In the genomic region with DNA sequence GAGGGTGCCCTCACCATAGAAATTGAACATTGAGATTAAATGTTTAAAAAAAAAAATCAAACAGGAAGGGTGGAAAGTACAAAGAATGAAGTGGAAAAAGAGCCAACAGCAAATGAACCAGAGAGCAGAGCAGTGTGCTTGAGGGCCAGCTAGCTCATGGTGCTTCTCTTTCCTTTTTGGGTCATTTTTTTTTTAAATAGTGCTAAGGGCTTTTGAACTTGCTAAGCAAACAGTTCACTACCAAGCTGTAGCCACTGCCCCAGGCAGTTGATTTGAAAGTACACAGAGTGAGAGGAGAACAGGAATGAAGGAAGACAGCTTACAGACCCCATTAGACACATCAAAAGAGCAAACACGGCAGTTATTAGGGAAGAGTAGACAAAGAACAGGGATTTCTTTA, we compare ENCODE assay signal across 34 mouse cellular contexts. TPM values are rescaled to one million over a fixed set of nuclear protein-coding genes. Genes with fewer than 3 reads are reported as not detected.
A peak's percentile ranks its signal among the peaks of the same experiment; 100 is the strongest.
DNase-seq lines count a peak whose midpoint lies in the region; ATAC-seq and TF ChIP-seq lines count a peak whose summit lies in the region.
"Had no signal": no experiment of that assay in that cellular context is flagged by ENCODE, and none has a peak within 500 bp of the region (broad histone marks: within the 10 kb centered on the region; RNA-seq: fewer than 3 reads in every experiment).

No protein-coding gene starts in this region.

- no peaks in the 10 kb centered on the region for H3K79me2 ChIP-seq in liver, adult 2 months (ENCODE audit: control insufficient read depth, insufficient read depth, low read length)

- TF ChIP-seq CTCF in liver, adult 2 months (IDR thresholded peaks at IDR 0.05; ENCODE audit: low read depth, low read length) = no peak
- no peak for TF ChIP-seq CTCF in lung, adult 2 months (IDR thresholded peaks at IDR 0.05; ENCODE audit: insufficient read depth, low read length)

- H3K4me3 ChIP-seq in liver, adult 2 months (ENCODE audit: insufficient read depth, low read depth, low read length) = no peak overlapping the region
- H3K4me3 ChIP-seq in liver, embryonic 11.5 days (ENCODE audit: low read depth, low read length) = no peak overlapping the region
- H3K4me3 ChIP-seq in lung, embryonic 15.5 days = no peak overlapping the region
- H3K4me3 ChIP-seq in lung, adult 2 months (replicated peaks; ENCODE audit: extremely low read depth, low read depth, low read length) = no peak overlapping the region
- H3K4me3 ChIP-seq: embryonic facial prominence, embryonic 10.5 days; embryonic facial prominence, embryonic 13.5 days; forebrain, embryonic 10.5 days; forebrain, embryonic 13.5 days; heart, embryonic 12.5 days; heart, embryonic 15.5 days; hindbrain, embryonic 10.5 days; hindbrain, embryonic 13.5 days had no signal

- no peak for TF ChIP-seq POLR2A in liver, adult 2 months (IDR thresholded peaks at IDR 0.05; ENCODE audit: extremely low read depth, insufficient read depth, low read length)
- TF ChIP-seq POLR2A in lung, adult 2 months (IDR thresholded peaks at IDR 0.05; ENCODE audit: borderline replicate concordance, extremely low read depth, low read depth, low read length) = no peak

- H3K27ac ChIP-seq in liver, adult 2 months (replicated peaks; ENCODE audit: insufficient read depth, low read depth, low read length) = no peak overlapping the region; the same call in 1 of the 2 replicates
- no peak overlapping the region for H3K27ac ChIP-seq in liver, embryonic 11.5 days (ENCODE audit: low read depth, low read length)
- peak overlapping the region; percentile 71 for H3K27ac ChIP-seq in lung, embryonic 15.5 days
- H3K27ac ChIP-seq: embryonic facial prominence, embryonic 10.5 days; embryonic facial prominence, embryonic 13.5 days; forebrain, embryonic 10.5 days; forebrain, embryonic 13.5 days; heart, embryonic 15.5 days; hindbrain, embryonic 10.5 days; hindbrain, embryonic 13.5 days had no signal

- H3K9me3 ChIP-seq in liver, embryonic 11.5 days (ENCODE audit: control insufficient read depth, low read length) = no peaks in the 10 kb centered on the region
- no peaks in the 10 kb centered on the region for H3K9me3 ChIP-seq in lung, embryonic 15.5 days
- H3K9me3 ChIP-seq: embryonic facial prominence, embryonic 10.5 days; embryonic facial prominence, embryonic 13.5 days; forebrain, embryonic 10.5 days; forebrain, embryonic 13.5 days; heart, embryonic 12.5 days; heart, embryonic 15.5 days; hindbrain, embryonic 10.5 days; hindbrain, embryonic 13.5 days had no signal

- no peak overlapping the region for H3K9ac ChIP-seq in liver, adult 2 months (ENCODE audit: low read depth, low read length)
- H3K9ac ChIP-seq in liver, embryonic 11.5 days (ENCODE audit: low read depth, low read length) = no peak overlapping the region
- H3K9ac ChIP-seq in lung, embryonic 15.5 days = no peak overlapping the region
- H3K9ac ChIP-seq: embryonic facial prominence, embryonic 13.5 days; forebrain, embryonic 13.5 days; heart, embryonic 12.5 days; heart, embryonic 15.5 days; hindbrain, embryonic 13.5 days had no signal

- H3K4me1 ChIP-seq in liver, adult 2 months (ENCODE audit: control insufficient read depth, insufficient read depth, low read length) = peaks cover 10% of the 10 kb centered on the region; the same call in 1 of the 2 replicates
- H3K4me1 ChIP-seq in liver, embryonic 11.5 days (replicated peaks; ENCODE audit: control insufficient read depth, insufficient read depth, low read length) = no peaks in the 10 kb centered on the region
- peaks cover 10% of the 10 kb centered on the region for H3K4me1 ChIP-seq in lung, embryonic 15.5 days
- H3K4me1 ChIP-seq in lung, adult 2 months (ENCODE audit: control insufficient read depth, insufficient read depth, low read length) = no peaks in the 10 kb centered on the region; the same call in 1 of the 2 replicates
- H3K4me1 ChIP-seq: forebrain, embryonic 13.5 days had no signal

- ATAC-seq in liver, embryonic 11.5 days (replicated peaks; ENCODE audit: low FRiP score) = no peak
- 0 out of 2 replicates have a peak, but pooled peaks have one; percentile 27 for ATAC-seq in lung, embryonic 15.5 days (ENCODE audit: borderline replicate concordance, extremely low read depth, low FRiP score, low TSS enrichment)
- ATAC-seq in erythroblast, adult 5-6 weeks (replicated peaks; ENCODE audit: low FRiP score, poor library complexity, severe bottlenecking) = no peak
- ATAC-seq in megakaryocyte-erythroid progenitor cell, adult 5-6 weeks (replicated peaks; ENCODE audit: low FRiP score, low TSS enrichment, poor library complexity, severe bottlenecking) = no peak
- ATAC-seq: CD4-positive, CD25-positive, alpha-beta regulatory T cell, adult 4 months; forebrain, embryonic 13.5 days; forebrain, embryonic 16.5 days; hindbrain, embryonic 16.5 days had no signal

- 7% methylated on average over 1 of the region's 1 CpGs for WGBS in liver, adult 2 months
- 31% methylated on average over 1 of the region's 1 CpGs for WGBS in liver, embryonic 11.5 days
- WGBS in lung, embryonic 15.5 days = 5% methylated on average over 1 of the region's 1 CpGs
- WGBS in lung, adult 2 months = 38% methylated on average over 1 of the region's 1 CpGs

- peak; percentile 83 for DNase-seq in liver, adult 2 months (ENCODE audit: extremely low read depth, low read depth, low spot score)
- no peak for DNase-seq in liver, embryonic 11.5 days (ENCODE audit: low spot score)
- DNase-seq in lung, adult 2 months = no peak
- peak; percentile 6 for DNase-seq in lung, postnatal 14 days
- DNase-seq: adrenal gland, adult 2 months; adrenal gland, postnatal 14 days; cerebellum, adult 11-12 months; cerebellum, adult 8-10 months; cerebellum, postnatal 10 days; cerebellum, postnatal 36 days; embryo, embryonic 11 days; gastrocnemius, postnatal 36 days; heart, postnatal 10 days; heart, postnatal 36 days had no signal

- no peak overlapping the region for H3K4me2 ChIP-seq in liver, embryonic 11.5 days
- H3K4me2 ChIP-seq in lung, embryonic 15.5 days = no peak overlapping the region
- H3K4me2 ChIP-seq: embryonic facial prominence, embryonic 13.5 days; forebrain, embryonic 13.5 days; heart, embryonic 12.5 days; heart, embryonic 15.5 days; hindbrain, embryonic 13.5 days had no signal

- no peaks in the 10 kb centered on the region for H3K27me3 ChIP-seq in liver, adult 2 months (ENCODE audit: control insufficient read depth, insufficient read depth, low read length)
- no peaks in the 10 kb centered on the region for H3K27me3 ChIP-seq in liver, embryonic 11.5 days (replicated peaks; ENCODE audit: control insufficient read depth, insufficient read depth, low read length)
- no peaks in the 10 kb centered on the region for H3K27me3 ChIP-seq in lung, embryonic 15.5 days
- H3K27me3 ChIP-seq: embryonic facial prominence, embryonic 13.5 days; forebrain, embryonic 13.5 days; heart, embryonic 12.5 days; heart, embryonic 15.5 days; hindbrain, embryonic 13.5 days had no signal

- no peaks in the 10 kb centered on the region for H3K36me3 ChIP-seq in liver, adult 2 months (ENCODE audit: control insufficient read depth, insufficient read depth, low read length)
- no peaks in the 10 kb centered on the region for H3K36me3 ChIP-seq in liver, embryonic 11.5 days (ENCODE audit: control insufficient read depth, insufficient read depth, low read length)
- no peaks in the 10 kb centered on the region for H3K36me3 ChIP-seq in lung, embryonic 15.5 days
- H3K36me3 ChIP-seq: embryonic facial prominence, embryonic 10.5 days; embryonic facial prominence, embryonic 13.5 days; forebrain, embryonic 10.5 days; heart, embryonic 12.5 days; heart, embryonic 15.5 days; hindbrain, embryonic 10.5 days; hindbrain, embryonic 13.5 days had no signal

RNA-seq across cellular contexts. Expression of a gene that starts 4.9 kb away (rescaled TPM):
- 0.28 TPM in 1 of 2 replicates, not detected in the other for total RNA-seq in liver, adult 2 months (2014; rRNA removed)
- 0.09 and 0.20 TPM in 2 replicates for polyA plus RNA-seq in liver, adult 2 months (2012; rRNA removed)
- not detected in 2 replicates for polyA plus RNA-seq in liver, embryonic 11.5 days (2014; fragmentation: Nextera tagmentation; extraction: Ambion mirVana)
- polyA plus RNA-seq in lung, embryonic 15.5 days (2015; fragmentation: Nextera tagmentation; extraction: Ambion mirVana) = not detected in 2 replicates
- polyA plus RNA-seq in lung, adult 2 months (2012; rRNA removed) = 0.07 TPM in 1 of 2 replicates, not detected in the other
- not detected in 2 replicates for total RNA-seq in erythroblast, adult 5-6 weeks (2015; ENCODE audit: low replicate concordance)
- total RNA-seq in erythroblast, adult 5-6 weeks (2017; ENCODE audit: low replicate concordance) = not detected in 2 replicates
- not detected in 2 replicates for total RNA-seq in megakaryocyte-erythroid progenitor cell, adult 5-6 weeks (2014; fragmentation: Nextera tagmentation)
- not detected in 2 replicates for total RNA-seq in megakaryocyte-erythroid progenitor cell, adult 5-6 weeks (2017)
- total RNA-seq: adrenal gland, adult 2 months; adrenal gland, postnatal 14 days; gastrocnemius, adult 8-10 months; gastrocnemius, postnatal 36 days; granulocyte monocyte progenitor cell, adult 5-6 weeks; heart, postnatal 10 days; MEL had no signal
- polyA plus RNA-seq: adrenal gland, adult 2 months; brain, embryonic 14.5 days; CD4-positive, CD25-positive, alpha-beta regulatory T cell, adult 4 months; embryonic facial prominence, embryonic 10.5 days; forebrain, embryonic 10.5 days; forebrain, embryonic 13.5 days; forebrain, embryonic 16.5 days; heart, embryonic 12.5 days; heart, embryonic 15.5 days; hindbrain, embryonic 10.5 days; hindbrain, embryonic 13.5 days; hindbrain, embryonic 16.5 days had no signal

RNA-seq across cellular contexts. Expression of a gene that starts 36.7 kb away (rescaled TPM):
- 51.9 and 54.4 TPM in 2 replicates for total RNA-seq in liver, adult 2 months (2014; rRNA removed)
- polyA plus RNA-seq in liver, adult 2 months (2012; rRNA removed) = 62.2 and 86.9 TPM in 2 replicates
- not detected in 2 replicates for polyA plus RNA-seq in liver, embryonic 11.5 days (2014; fragmentation: Nextera tagmentation; extraction: Ambion mirVana)
- polyA plus RNA-seq in lung, embryonic 15.5 days (2015; fragmentation: Nextera tagmentation; extraction: Ambion mirVana) = 0.24 TPM in 1 of 2 replicates, not detected in the other
- polyA plus RNA-seq in lung, adult 2 months (2012; rRNA removed) = 0.20 and 3.4 TPM in 2 replicates
- total RNA-seq in erythroblast, adult 5-6 weeks (2015; ENCODE audit: low replicate concordance) = not detected in 2 replicates
- not detected in 2 replicates for total RNA-seq in erythroblast, adult 5-6 weeks (2017; ENCODE audit: low replicate concordance)
- not detected in 2 replicates for total RNA-seq in megakaryocyte-erythroid progenitor cell, adult 5-6 weeks (2014; fragmentation: Nextera tagmentation)
- total RNA-seq in megakaryocyte-erythroid progenitor cell, adult 5-6 weeks (2017) = not detected in 2 replicates
- total RNA-seq: gastrocnemius, adult 8-10 months; gastrocnemius, postnatal 36 days; granulocyte monocyte progenitor cell, adult 5-6 weeks; heart, postnatal 10 days; heart, postnatal 36 days; MEL had no signal
- polyA plus RNA-seq: adrenal gland, adult 2 months; brain, embryonic 14.5 days; C2C12; CD4-positive, CD25-positive, alpha-beta regulatory T cell, adult 4 months; cortical plate, adult 2 months; embryonic facial prominence, embryonic 10.5 days; embryonic facial prominence, embryonic 13.5 days; forebrain, embryonic 10.5 days; forebrain, embryonic 13.5 days; forebrain, embryonic 16.5 days; heart, embryonic 12.5 days; hindbrain, embryonic 10.5 days; hindbrain, embryonic 13.5 days; hindbrain, embryonic 16.5 days had no signal

Comparison
In these comparisons a context has a peak if more than half of its experiments do, and no peak if none do; other contexts are left out.
1. DNase-seq: peak in liver, adult 2 months (single experiment) and lung, postnatal 14 days (single experiment); none in liver, embryonic 11.5 days (single experiment) and lung, adult 2 months (single experiment).
2. RNA of a gene that starts 36.7 kb away (polyA plus RNA-seq): 62.2 to 86.9 TPM in liver, adult 2 months; 0.20 to 3.4 TPM in lung, adult 2 months, 0.24 TPM in lung, embryonic 15.5 days and not detected in liver, embryonic 11.5 days; every median in the first group is over 10 times any median in the second.